Mouse (Mus musculus) T-helper 2 cell (primary cell): ENCODE results near the gene Gm20489.

Experiments
- in situ Hi-C: fragments of 300-600 bp; cut with MboI, MseI; formaldehyde crosslinking; loops from one replicate; pipeline ENCODE4 v1.15.1; 2025; ENCODE audit warnings: high pct_unique_total_duplicates

Gm20489 gene

GRCm38 (mm10) chrX:101263892-101264291 is 4.9 kb downstream of the Gm20489 start, which contains the start of gene Gm614:
Gene Gm614, minus strand, starts transcription at chrX:101263992.
- in situ Hi-C loops, result loop anchor here (25.0 kb wide), 1 partner anchor 502 kb away; the partner anchor contains the start of gene Dlg3

- in situ Hi-C loops, result loop anchor here (25.0 kb wide), 1 partner anchor 498 kb away; the partner anchor contains the start of gene Dlg3
Observed at GRCm38 (mm10) chrX:101260441-101261325, 8.1 kb downstream of the Gm20489 start.

- in situ Hi-C loops, result loop anchor here (25.0 kb wide), 1 partner anchor 494 kb away; the partner anchor contains the start of gene Dlg3
Observed at GRCm38 (mm10) chrX:101256603-101257002, 12.2 kb downstream of the Gm20489 start.

DNA sequence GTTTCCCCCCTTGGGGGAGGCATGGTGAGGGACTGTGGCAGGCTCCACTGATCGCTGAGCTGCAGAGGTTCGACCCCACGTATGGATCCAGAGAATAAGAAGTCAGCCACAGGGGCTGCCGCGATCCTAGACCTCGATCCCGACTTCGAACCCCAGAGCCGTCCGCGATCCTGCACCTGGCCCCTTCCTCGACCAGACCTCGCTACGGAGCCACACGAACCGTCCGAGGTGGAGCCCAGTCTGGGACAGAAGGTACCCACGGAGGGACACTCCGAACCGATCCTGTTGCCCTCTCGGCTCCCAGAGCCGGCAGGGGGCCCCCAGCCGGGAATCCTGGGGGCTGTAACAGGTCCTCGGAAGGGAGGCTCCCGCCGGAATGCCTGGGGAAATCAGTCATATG is 14.1 kb downstream of the Gm20489 start:
- in situ Hi-C loops, result loop anchor here (25.0 kb wide), 1 partner anchor 492 kb away; the partner anchor contains the start of gene Dlg3

- in situ Hi-C loops, result loop anchor here (25.0 kb wide), 1 partner anchor 492 kb away; the partner anchor contains the start of gene Dlg3
Observed at GRCm38 (mm10) chrX:101253952-101254729, 14.7 kb downstream of the Gm20489 start, which contains the start of gene Foxo4. Gene Foxo4, plus strand, starts transcription at chrX:101254528.

GRCm38 (mm10) chrX:101245011-101245410 is 23.8 kb downstream of the Gm20489 start:
- in situ Hi-C loops, result loop anchor here (10.0 kb wide), 1 partner anchor 1590 kb away; no protein-coding TSS in a partner anchor

GRCm38 (mm10) chrX:101222796-101223162 is 46.0 kb downstream of the Gm20489 start:
- in situ Hi-C loops, result no loop called here

- in situ Hi-C loops, result no loop called here
Observed at GRCm38 (mm10) chrX:101221834-101222795, 46.7 kb downstream of the Gm20489 start, which contains the start of gene Snx12. Gene Snx12, minus strand, starts transcription at chrX:101222563.
